Mouse (Mus musculus): Measurements from ENCODE around the gene Lysmd1. TPM values are rescaled to one million over a fixed set of nuclear protein-coding genes. Genes with fewer than 3 reads are reported as not detected.

Lysmd1 gene
- 30.0 and 30.6 TPM in 2 replicates for polyA plus RNA-seq (2012; rRNA removed)

GRCm38 (mm10) chr3:95133680-95134101 lies at the start of gene Lysmd1, which contains the start of gene Scnm1:
Lysmd1 (plus strand) TSS chr3:95134088.
Scnm1 (minus strand) TSS chr3:95134011.

DNA sequence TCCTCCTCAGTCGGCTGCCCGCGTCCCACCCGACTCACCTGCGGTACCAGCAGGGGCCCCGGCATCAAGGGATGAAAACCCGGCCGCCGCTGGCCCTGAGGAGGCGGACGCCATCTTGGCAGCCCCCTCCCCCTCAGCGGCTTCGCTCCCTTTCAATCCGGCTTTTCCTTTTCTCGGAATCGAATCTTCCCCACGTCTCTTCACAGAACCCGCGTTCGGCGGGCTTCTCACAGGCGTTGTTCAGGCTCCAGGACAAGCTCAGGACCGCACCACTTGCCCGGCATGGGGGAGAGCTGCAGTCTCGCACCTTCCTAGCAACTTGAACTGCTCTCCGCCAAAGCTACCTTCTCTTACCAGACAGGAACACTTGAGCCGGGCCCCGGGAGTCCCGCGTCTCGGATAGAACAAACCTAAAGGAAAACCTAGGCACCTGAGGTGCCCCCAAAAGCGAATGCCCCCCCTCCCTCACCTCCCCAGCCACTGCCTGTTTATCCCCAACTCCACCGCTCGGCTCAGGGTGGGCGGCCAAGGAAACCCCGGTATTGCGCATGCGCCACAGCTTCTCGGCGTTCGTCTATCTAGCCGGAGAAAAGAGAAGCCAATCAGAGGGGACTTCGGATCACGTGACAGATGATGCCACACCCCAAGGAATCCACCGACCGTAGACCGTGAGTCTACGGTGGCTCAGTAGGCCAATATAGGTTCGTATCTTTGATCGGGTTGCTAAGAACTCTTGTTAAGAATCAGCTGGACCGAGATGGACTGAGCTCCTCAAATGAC lies 27.4 kb upstream of the Lysmd1 start, which contains the start of gene Pip5k1a:
Pip5k1a (minus strand) TSS at position 593 of the 780 bp plus-strand sequence.

GRCm38 (mm10) chr3:95110911-95111726 lies 22.8 kb upstream of the Lysmd1 start, which contains the start of gene Vps72:
Vps72 (plus strand) TSS chr3:95111022.

DNA sequence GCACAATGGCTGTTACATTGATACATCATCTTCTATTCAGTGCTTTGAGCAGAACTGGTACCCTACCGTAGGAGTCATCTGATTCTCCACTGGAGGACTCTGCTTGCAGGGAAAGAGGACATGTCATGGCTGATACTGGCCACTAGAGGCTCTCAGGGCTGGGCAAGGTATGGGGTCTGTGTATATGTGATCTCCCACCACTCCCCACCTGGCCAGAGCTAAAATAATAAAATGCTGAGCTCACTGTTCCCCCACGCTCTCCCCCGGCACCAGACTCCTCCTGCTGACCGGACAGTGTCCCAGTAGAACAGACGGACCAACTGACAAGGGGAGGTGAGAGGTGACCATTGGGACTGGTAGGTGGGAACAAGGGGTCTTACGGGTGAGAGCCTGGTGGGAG lies 9.6 kb upstream of the Lysmd1 start, which contains the start of gene Tmod4:
Tmod4 (plus strand) TSS at position 231 of the 400 bp plus-strand sequence.

GRCm38 (mm10) chr3:95141952-95142616 lies 8.2 kb downstream of the Lysmd1 start, which contains the start of gene Tnfaip8l2:
Tnfaip8l2 (minus strand) TSS chr3:95142360.

DNA sequence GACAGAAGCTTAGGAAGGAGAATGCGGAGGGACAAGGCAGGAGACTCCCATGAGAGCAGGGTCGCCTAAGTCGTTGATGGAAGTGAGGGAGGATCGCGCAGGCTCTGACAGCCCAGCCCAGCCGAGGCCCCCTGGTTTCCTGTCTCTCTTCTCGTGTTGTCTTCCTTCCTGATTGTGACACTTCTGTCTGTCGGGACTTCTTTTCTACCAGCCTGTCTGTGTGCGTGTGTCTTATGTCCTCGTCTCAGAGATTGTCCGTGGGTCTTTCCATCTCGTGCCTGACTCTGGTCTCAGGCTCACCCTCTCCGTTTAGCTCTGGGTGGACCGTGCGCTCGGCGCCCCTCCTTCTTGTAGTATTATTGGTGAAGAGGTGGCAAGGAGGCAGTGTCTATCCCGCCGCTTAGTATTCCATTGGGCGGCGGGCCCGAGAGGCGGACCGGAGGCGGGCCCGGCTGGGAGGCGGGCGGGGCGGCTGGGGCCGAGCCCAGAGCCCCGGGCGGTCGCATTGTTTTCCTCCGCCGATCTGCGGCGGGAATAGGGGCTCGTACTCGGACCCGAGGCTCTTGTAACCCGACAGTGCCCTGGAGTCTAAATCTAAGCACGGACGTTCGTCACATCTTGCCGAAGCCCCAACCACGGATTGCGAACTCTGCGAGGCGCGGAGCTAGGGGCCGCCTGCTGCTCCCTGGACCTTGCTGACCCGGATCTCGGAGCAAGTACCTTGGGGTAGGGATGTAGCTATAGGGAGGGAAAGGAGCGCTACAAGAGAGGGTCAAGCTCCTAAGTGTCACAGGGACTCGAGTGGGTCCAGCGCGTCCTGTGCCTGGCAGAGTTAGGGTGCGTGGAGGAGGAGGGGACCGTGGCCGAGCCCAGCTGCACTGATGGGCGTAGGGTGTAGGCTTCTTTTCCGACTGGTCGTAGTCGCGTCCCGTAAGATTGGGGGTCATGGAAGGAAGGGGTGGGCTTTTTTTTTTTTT lies 26.4 kb downstream of the Lysmd1 start, which contains the start of gene Sema6c:
Sema6c (plus strand) TSS at position 471 of the 977 bp plus-strand sequence.

Other genes with a start within 250 kb of the Lysmd1 start
- gene Psmb4, start 247.1 kb upstream of the Lysmd1 start, polyA plus RNA-seq (2012; rRNA removed), result 361 and 392 TPM in 2 replicates
- 10.1 and 10.6 TPM in 2 replicates for gene Selenbp1, start 201.0 kb upstream of the Lysmd1 start, polyA plus RNA-seq (2012; rRNA removed)
- 27.4 and 28.5 TPM in 2 replicates for gene Rfx5, start 180.0 kb upstream of the Lysmd1 start, polyA plus RNA-seq (2012; rRNA removed)
- 52.4 and 57.0 TPM in 2 replicates for gene Pi4kb, start 159.4 kb upstream of the Lysmd1 start, polyA plus RNA-seq (2012; rRNA removed)
- gene Zfp687, start 118.6 kb upstream of the Lysmd1 start, polyA plus RNA-seq (2012; rRNA removed), result 13.9 and 15.7 TPM in 2 replicates
- 262 and 277 TPM in 2 replicates for gene Psmd4, start 91.5 kb upstream of the Lysmd1 start, polyA plus RNA-seq (2012; rRNA removed)
- gene Pip5k1a, start 27.2 kb upstream of the Lysmd1 start, polyA plus RNA-seq (2012; rRNA removed), result 22.9 and 26.3 TPM in 2 replicates
- gene Vps72, start 23.1 kb upstream of the Lysmd1 start, polyA plus RNA-seq (2012; rRNA removed), result 119 and 135 TPM in 2 replicates
- 1.2 and 3.0 TPM in 2 replicates for gene Tmod4, start 9.6 kb upstream of the Lysmd1 start, polyA plus RNA-seq (2012; rRNA removed)
- 119 and 121 TPM in 2 replicates for gene Scnm1, start 77 bp upstream of the Lysmd1 start, polyA plus RNA-seq (2012; rRNA removed)
- gene Tnfaip8l2, start 8.3 kb downstream of the Lysmd1 start, polyA plus RNA-seq (2012; rRNA removed), result 1.6 TPM in 2 replicates
- 90.2 and 108 TPM in 2 replicates for gene Sema6c, start 26.4 kb downstream of the Lysmd1 start, polyA plus RNA-seq (2012; rRNA removed)
- gene Gabpb2, start 83.8 kb downstream of the Lysmd1 start, polyA plus RNA-seq (2012; rRNA removed), result 9.0 and 10.0 TPM in 2 replicates
- 54.9 and 55.6 TPM in 2 replicates for gene Cdc42se1, start 94.6 kb downstream of the Lysmd1 start, polyA plus RNA-seq (2012; rRNA removed)
- gene Mllt11, start 98.1 kb downstream of the Lysmd1 start, polyA plus RNA-seq (2012; rRNA removed), result 935 and 937 TPM in 2 replicates
- 0.08 and 0.20 TPM in 2 replicates for gene Gm128, start 107.5 kb downstream of the Lysmd1 start, polyA plus RNA-seq (2012; rRNA removed)
- gene Bnipl, start 117.1 kb downstream of the Lysmd1 start, polyA plus RNA-seq (2012; rRNA removed), result 0.26 and 0.31 TPM in 2 replicates
- 40.1 and 41.4 TPM in 2 replicates for gene Mindy1, start 147.3 kb downstream of the Lysmd1 start, polyA plus RNA-seq (2012; rRNA removed)
- gene Prune1, start 148.0 kb downstream of the Lysmd1 start, polyA plus RNA-seq (2012; rRNA removed), result 72.4 and 78.5 TPM in 2 replicates
- 1.5 and 1.7 TPM in 2 replicates for gene Anxa9, start 173.1 kb downstream of the Lysmd1 start, polyA plus RNA-seq (2012; rRNA removed)
- 92.1 and 101 TPM in 2 replicates for gene Cers2, start 180.7 kb downstream of the Lysmd1 start, polyA plus RNA-seq (2012; rRNA removed)
- 54.5 and 56.8 TPM in 2 replicates for gene Setdb1, start 223.1 kb downstream of the Lysmd1 start, polyA plus RNA-seq (2012; rRNA removed)

Measured in central nervous system, embryonic 18 days (tissue).